Mouse (Mus musculus): ENCODE data around the gene Psmd9.
A peak's percentile ranks its signal among the peaks of the same experiment; 100 is the strongest.

Gene Psmd9

GRCm38 (mm10) chr5:123169284-123169683 lies at the start of gene Psmd9:
Psmd9 (plus strand) TSS chr5:123169413.
- DNase-seq = no peak

- DNase-seq = no peak
These were observed 48.5 kb upstream of the Psmd9 start for GRCm38 (mm10) chr5:123120624-123121215.

GRCm38 (mm10) chr5:123122181-123122580 lies 47.0 kb upstream of the Psmd9 start:
- no peak for DNase-seq

- DNase-seq = no peak
These were observed 44.1 kb upstream of the Psmd9 start for GRCm38 (mm10) chr5:123125105-123125504.

GRCm38 (mm10) chr5:123125638-123126406 lies 43.4 kb upstream of the Psmd9 start:
- DNase-seq = no peak

- no peak for DNase-seq
These were observed 42.2 kb upstream of the Psmd9 start for GRCm38 (mm10) chr5:123127031-123127430.

- no peak for DNase-seq
These were observed 40.6 kb upstream of the Psmd9 start for GRCm38 (mm10) chr5:123128426-123129169.

GRCm38 (mm10) chr5:123129170-123129757 lies 39.9 kb upstream of the Psmd9 start:
- no peak for DNase-seq

- DNase-seq = no peak
These were observed 39.0 kb upstream of the Psmd9 start for GRCm38 (mm10) chr5:123130030-123130813.

GRCm38 (mm10) chr5:123130814-123131148 lies 38.4 kb upstream of the Psmd9 start:
- DNase-seq = no peak

- DNase-seq = peak; percentile 90
These were observed 36.7 kb upstream of the Psmd9 start, which contains the start of gene Rhof for GRCm38 (mm10) chr5:123132308-123133071. Rhof (minus strand) TSS chr5:123132692.

GRCm38 (mm10) chr5:123133083-123133783 lies 36.0 kb upstream of the Psmd9 start:
- DNase-seq = peak; percentile 89

GRCm38 (mm10) chr5:123133784-123134143 lies 35.4 kb upstream of the Psmd9 start:
- no peak for DNase-seq

GRCm38 (mm10) chr5:123134186-123134874 lies 34.9 kb upstream of the Psmd9 start:
- peak; percentile 54 for DNase-seq

GRCm38 (mm10) chr5:123134875-123135382 lies 34.3 kb upstream of the Psmd9 start:
- no peak for DNase-seq

- peak; percentile 59 for DNase-seq
These were observed 33.5 kb upstream of the Psmd9 start for GRCm38 (mm10) chr5:123135471-123136360.

GRCm38 (mm10) chr5:123136361-123137043 lies 32.7 kb upstream of the Psmd9 start:
- peak; percentile 84 for DNase-seq

- DNase-seq = peak; percentile 72
These were observed 31.9 kb upstream of the Psmd9 start for GRCm38 (mm10) chr5:123137044-123137909.

All from right cerebral cortex, postnatal 4 days (tissue).